Mouse (Mus musculus): ENCODE data around the gene Clp1. TPM values are rescaled to one million over a fixed set of nuclear protein-coding genes. Genes with fewer than 3 reads are reported as not detected.
A peak's percentile ranks its signal among the peaks of the same experiment; 100 is the strongest.

Clp1 gene
- total and polyA plus RNA-seq, 3 experiments = 27.1 to 29.8 TPM; not detected in 1

GRCm38 (mm10) chr2:84714811-84715561 lies 12.2 kb downstream of the Clp1 start, which contains the start of gene Zdhhc5:
Zdhhc5 (minus strand) TSS chr2:84715180.
- Histone ChIP-seq H3K27ac (ENCODE audit: control insufficient read depth, low read depth, low read length) (peak within 1 kb of the TSS; percentile 98), H3K36me3 (ENCODE audit: control insufficient read depth in 1 of 2, insufficient read depth in 2 of 2, low read length in 2 of 2) (peaks cover 1 to 23% of the 10 kb centered on the region in 2 experiments), H3K79me2 (ENCODE audit: control insufficient read depth, insufficient read depth, low read length, poor library complexity) (peaks cover 35% of the 10 kb centered on the region), H3K4me1 (ENCODE audit: control insufficient read depth in 1 of 2, insufficient read depth in 2 of 2, low read length in 2 of 2) (peaks cover 0 to 11% of the 10 kb centered on the region in 2 experiments; a peak in 2 of 4 replicates), H3K9ac (ENCODE audit: control insufficient read depth, low read depth, low read length, poor library complexity, severe bottlenecking) (peak within 1 kb of the TSS; percentile 99), H3K4me3 (ENCODE audit: control insufficient read depth in 1 of 2, insufficient read depth in 1 of 2, low read depth in 2 of 2, low read length in 2 of 2) (peak within 1 kb of the TSS; percentile 92), H3K9me3 (replicated peaks; ENCODE audit: insufficient read depth, low read length) (no peaks in the 10 kb centered on the region), H3K27me3 (ENCODE audit: control insufficient read depth in 1 of 2, insufficient read depth in 2 of 2, low read length in 2 of 2) (no peaks in the 10 kb centered on the region)
- peak; percentile 98 for DNase-seq (ENCODE audit: low read depth, low spot score)
- peak; percentile 93 for TF ChIP-seq NELFE (IDR thresholded peaks at IDR 0.05; ENCODE audit: low read depth, low read length)
- TF ChIP-seq MAZ (IDR thresholded peaks at IDR 0.05; ENCODE audit: low read depth, low read length) = peak; percentile 60
- TF ChIP-seq POLR2AphosphoS2 (IDR thresholded peaks at IDR 0.05; ENCODE audit: low read length) = peak; percentile 77
- TF ChIP-seq EP300 (IDR thresholded peaks at IDR 0.05; ENCODE audit: low read depth in 1 of 2, low read length in 2 of 2) = peak in 1 of 2 experiments; percentile 24; a peak in 1 of 4 replicates
- TF ChIP-seq ETS1 (IDR thresholded peaks at IDR 0.05; ENCODE audit: low read depth, low read length) = peak; percentile 5; the same call in 1 of the 2 replicates
- TF ChIP-seq TAL1 (IDR thresholded peaks at IDR 0.05; ENCODE audit: low read length) = no peak
- no peak for TF ChIP-seq USF2 (IDR thresholded peaks at IDR 0.05; ENCODE audit: borderline replicate concordance in 1 of 2, insufficient read depth in 1 of 2, low read depth in 1 of 2, low read length in 2 of 2)
- TF ChIP-seq ZKSCAN1 (IDR thresholded peaks at IDR 0.05; ENCODE audit: low read depth, low read length) = no peak
- peak; percentile 49; the same call in 1 of the 2 replicates for TF ChIP-seq TCF12 (IDR thresholded peaks at IDR 0.05; ENCODE audit: low read depth, low read length)
- peak; percentile 12; the same call in 1 of the 2 replicates for TF ChIP-seq TBP (IDR thresholded peaks at IDR 0.05; ENCODE audit: low read depth, low read length)
- peak; percentile 73 to 85; a peak in 3 of 4 replicates for TF ChIP-seq POLR2A (IDR thresholded peaks at IDR 0.05; ENCODE audit: control insufficient read depth in 1 of 2, insufficient read depth in 1 of 2, low read depth in 1 of 2, low read length in 2 of 2, poor library complexity in 1 of 2)
- TF ChIP-seq MAX (IDR thresholded peaks at IDR 0.05; ENCODE audit: low read length) = peak; percentile 64; the same call in 1 of the 2 replicates
- no peak for TF ChIP-seq ZC3H11A (IDR thresholded peaks at IDR 0.05; ENCODE audit: low read depth, low read length)
- peak; percentile 85 for TF ChIP-seq ZMIZ1 (IDR thresholded peaks at IDR 0.05; ENCODE audit: low read depth, low read length)
- TF ChIP-seq MXI1 (IDR thresholded peaks at IDR 0.05; ENCODE audit: low read depth, low read length) = peak; percentile 39
- peak; percentile 49; the same call in 1 of the 2 replicates for TF ChIP-seq ELF1 (IDR thresholded peaks at IDR 0.05; ENCODE audit: low read depth, low read length)
- TF ChIP-seq NRF1 (IDR thresholded peaks at IDR 0.05; ENCODE audit: insufficient read depth, low read depth, low read length, poor library complexity, severe bottlenecking) = peak; percentile 59

GRCm38 (mm10) chr2:84714422-84714810 lies 12.7 kb downstream of the Clp1 start:
- peaks cover 0 to 11% of the 10 kb centered on the region in 2 experiments; a peak in 2 of 4 replicates for H3K4me1 ChIP-seq (ENCODE audit: control insufficient read depth in 1 of 2, insufficient read depth in 2 of 2, low read length in 2 of 2)
- H3K4me3 ChIP-seq (ENCODE audit: control insufficient read depth in 1 of 2, insufficient read depth in 1 of 2, low read depth in 2 of 2, low read length in 2 of 2) = peak overlapping the region; percentile 83 to 92
- peak overlapping the region; percentile 84 for H3K27ac ChIP-seq (ENCODE audit: control insufficient read depth, low read depth, low read length)
- DNase-seq (ENCODE audit: low read depth, low spot score) = no peak
- H3K9ac ChIP-seq (ENCODE audit: control insufficient read depth, low read depth, low read length, poor library complexity, severe bottlenecking) = peak overlapping the region; percentile 87
- H3K9me3 ChIP-seq (replicated peaks; ENCODE audit: insufficient read depth, low read length) = no peaks in the 10 kb centered on the region
- peaks cover 4 to 27% of the 10 kb centered on the region in 2 experiments for H3K36me3 ChIP-seq (ENCODE audit: control insufficient read depth in 1 of 2, insufficient read depth in 2 of 2, low read length in 2 of 2)
- no peaks in the 10 kb centered on the region for H3K27me3 ChIP-seq (ENCODE audit: control insufficient read depth in 1 of 2, insufficient read depth in 2 of 2, low read length in 2 of 2)
- TF ChIP-seq CHD1 (IDR thresholded peaks at IDR 0.05; ENCODE audit: low read depth, low read length) (peak; percentile 88; the same call in 1 of the 2 replicates), ZC3H11A (IDR thresholded peaks at IDR 0.05; ENCODE audit: low read depth, low read length) (no peak), SIN3A (IDR thresholded peaks at IDR 0.05; ENCODE audit: low read length) (peak; percentile 67; the same call in 1 of the 2 replicates), TBP (IDR thresholded peaks at IDR 0.05; ENCODE audit: low read depth, low read length) (0 out of 2 replicates have a peak, but pooled peaks have one; percentile 2)
- peaks cover 39% of the 10 kb centered on the region for H3K79me2 ChIP-seq (ENCODE audit: control insufficient read depth, insufficient read depth, low read length, poor library complexity)
